Mouse (Mus musculus): ENCODE measurements around the gene Lama1. TPM values are rescaled to one million over a fixed set of nuclear protein-coding genes. Genes with fewer than 3 reads are reported as not detected.

The Lama1 gene
- total RNA-seq (2015; ENCODE audit: low replicate concordance) (not detected in 2 replicates), total RNA-seq (2017; ENCODE audit: low replicate concordance) (not detected in 2 replicates)

DNA sequence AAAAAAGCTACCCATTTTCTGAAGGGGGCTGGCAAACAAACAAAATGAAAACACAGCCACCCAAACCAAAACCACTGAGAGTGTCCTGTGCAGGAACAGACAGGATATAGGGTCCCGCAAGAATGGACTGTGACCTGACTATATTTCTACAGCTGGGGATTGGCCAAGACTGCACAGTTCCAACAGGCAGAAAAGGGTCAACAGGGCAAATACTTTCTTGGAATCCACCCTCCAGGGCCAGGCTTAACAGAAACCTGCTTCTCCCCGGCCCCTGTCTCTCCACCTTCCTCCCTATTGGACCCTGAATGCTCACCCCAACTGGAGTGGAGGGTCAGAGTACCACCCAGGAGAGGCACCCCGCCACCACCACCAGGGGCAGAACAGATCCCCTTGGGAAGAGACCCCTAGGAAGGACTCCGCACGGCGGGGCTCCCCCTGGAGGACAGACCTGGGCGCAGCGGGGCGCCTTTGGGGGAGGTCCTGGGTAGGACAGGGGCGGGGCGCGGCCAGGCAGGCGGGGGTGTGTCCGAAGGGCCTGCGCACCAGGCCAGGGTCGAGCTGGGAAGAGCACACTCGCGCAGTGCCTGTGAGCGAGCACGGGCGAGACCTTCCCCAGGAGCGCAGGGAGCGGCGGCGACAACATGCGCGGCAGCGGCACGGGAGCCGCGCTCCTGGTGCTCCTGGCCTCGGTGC is at the start of gene Lama1:
Lama1 (plus strand) TSS at position 566 of the 693 bp plus-strand sequence.
- ATAC-seq (replicated peaks; ENCODE audit: low FRiP score, poor library complexity, severe bottlenecking) = no peak

DNA sequence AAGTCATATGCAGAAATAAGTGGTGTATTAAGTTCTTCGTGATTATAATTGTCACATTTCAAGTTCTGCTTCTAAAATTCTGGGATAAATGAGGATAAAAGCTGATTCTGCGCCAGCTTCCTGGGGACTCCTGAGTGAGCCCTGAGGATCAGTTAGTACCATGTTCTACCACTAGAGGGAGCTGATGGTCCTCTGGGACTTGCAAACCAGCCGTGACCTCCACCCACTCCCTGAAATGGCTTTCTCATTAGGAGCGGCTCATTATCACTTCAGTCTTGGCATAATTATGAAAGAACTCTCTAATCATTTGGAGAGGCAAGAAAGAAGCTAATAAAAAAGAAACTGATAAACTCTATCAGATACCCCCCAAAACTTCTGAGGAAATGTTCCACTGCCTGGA is 45.6 kb upstream of the Lama1 start:
- ATAC-seq (replicated peaks; ENCODE audit: low FRiP score, poor library complexity, severe bottlenecking) = no peak

DNA sequence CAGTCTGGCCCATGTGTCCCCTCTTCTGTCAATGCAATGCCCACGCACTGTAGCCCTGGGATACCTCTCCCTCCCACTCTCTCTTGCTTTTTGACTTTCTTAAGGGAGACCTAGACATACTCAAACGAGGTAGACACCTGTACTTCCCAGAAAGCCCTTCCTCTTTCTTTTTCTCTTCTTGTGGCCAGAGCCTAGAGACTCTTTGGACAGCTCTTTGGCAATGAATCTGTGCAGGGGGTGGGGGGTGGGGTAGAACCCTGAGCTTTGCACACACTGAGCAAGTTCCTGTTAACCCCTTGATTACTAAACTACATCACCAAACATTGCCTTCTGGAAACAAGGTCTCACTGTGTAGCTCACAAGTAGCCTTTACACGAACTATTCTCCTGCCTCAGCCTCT is 32.8 kb upstream of the Lama1 start:
- ATAC-seq (replicated peaks; ENCODE audit: low FRiP score, poor library complexity, severe bottlenecking) = no peak

DNA sequence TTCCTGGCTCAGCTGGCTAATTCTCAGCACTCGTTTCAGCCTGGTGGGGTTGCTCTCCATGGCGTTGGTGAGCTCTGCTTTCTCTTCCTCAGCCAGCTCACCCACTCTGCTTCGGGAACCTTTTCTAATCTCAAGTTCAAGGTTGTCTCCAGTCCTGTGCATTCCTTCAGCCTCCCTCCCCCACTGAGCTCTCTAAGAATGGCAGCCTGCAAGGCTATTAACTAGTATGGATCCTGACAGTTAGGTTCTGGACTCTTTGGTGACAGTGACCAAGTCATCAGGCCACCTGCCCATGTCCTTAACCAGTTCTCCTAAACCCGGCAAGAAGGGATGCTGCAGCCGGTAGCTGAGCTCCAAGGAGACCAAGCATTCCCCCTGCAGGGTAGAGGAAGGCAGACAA is 30.1 kb upstream of the Lama1 start:
- ATAC-seq (replicated peaks; ENCODE audit: low FRiP score, poor library complexity, severe bottlenecking) = no peak

DNA sequence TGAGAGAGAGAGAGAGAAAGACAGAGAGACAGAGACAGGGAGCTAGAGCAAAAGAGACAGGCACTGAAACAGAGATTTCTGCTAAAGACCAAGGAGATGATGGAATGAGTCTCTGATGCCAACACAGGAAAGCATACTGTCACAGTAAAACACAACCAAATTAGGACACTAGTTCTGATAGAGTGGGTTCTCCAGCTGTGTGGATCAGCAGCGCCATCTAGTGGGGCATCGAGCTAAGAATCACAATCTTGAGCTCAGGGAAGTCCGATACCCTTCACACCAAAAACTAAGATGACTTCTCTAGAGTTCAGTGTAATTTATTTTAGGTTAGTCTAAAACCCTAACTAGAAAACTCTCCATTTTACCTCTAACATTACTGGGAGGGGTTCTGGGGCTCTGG is 29.1 kb upstream of the Lama1 start:
- no peak for ATAC-seq (replicated peaks; ENCODE audit: low FRiP score, poor library complexity, severe bottlenecking)

DNA sequence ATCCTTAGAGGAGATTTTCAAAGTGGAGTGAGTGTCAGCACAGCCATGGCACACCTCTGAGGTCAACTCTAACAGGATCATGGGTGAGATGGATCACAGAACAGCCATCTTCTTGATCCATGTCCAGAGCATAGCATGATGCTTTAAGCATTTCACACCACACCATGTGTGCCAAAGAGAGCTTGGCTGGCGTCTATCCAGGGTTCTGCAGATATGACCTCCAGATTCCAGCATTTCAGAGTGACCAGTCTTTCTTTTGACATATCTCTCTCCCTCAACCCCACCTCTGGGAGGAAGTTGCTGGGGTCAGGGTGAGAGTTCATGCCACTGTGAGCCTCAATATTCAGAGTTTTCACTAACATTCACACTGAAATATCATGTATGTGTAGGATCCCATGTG is 18.5 kb upstream of the Lama1 start:
- no peak for ATAC-seq (replicated peaks; ENCODE audit: low FRiP score, poor library complexity, severe bottlenecking)

DNA sequence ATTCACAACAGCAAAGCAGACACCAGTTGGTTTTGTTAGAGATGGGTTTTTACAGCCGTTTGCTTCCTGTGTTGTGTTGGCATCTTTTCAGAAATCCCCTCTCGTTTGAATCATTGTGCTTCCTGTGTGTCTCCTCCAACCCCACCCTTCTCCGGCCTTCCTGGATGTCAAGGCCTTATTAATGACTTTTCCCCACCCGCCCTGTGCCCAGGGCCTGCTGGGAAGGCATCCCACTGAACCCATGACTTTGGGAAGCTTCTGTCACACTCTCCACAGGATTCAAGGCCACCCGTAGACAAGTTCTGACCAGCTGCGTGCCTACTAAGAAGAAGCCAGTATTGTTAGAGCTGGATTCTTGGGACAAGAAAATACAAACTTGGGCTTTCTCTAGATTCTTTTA is 16.0 kb upstream of the Lama1 start:
- ATAC-seq (replicated peaks; ENCODE audit: low FRiP score, poor library complexity, severe bottlenecking) = no peak

DNA sequence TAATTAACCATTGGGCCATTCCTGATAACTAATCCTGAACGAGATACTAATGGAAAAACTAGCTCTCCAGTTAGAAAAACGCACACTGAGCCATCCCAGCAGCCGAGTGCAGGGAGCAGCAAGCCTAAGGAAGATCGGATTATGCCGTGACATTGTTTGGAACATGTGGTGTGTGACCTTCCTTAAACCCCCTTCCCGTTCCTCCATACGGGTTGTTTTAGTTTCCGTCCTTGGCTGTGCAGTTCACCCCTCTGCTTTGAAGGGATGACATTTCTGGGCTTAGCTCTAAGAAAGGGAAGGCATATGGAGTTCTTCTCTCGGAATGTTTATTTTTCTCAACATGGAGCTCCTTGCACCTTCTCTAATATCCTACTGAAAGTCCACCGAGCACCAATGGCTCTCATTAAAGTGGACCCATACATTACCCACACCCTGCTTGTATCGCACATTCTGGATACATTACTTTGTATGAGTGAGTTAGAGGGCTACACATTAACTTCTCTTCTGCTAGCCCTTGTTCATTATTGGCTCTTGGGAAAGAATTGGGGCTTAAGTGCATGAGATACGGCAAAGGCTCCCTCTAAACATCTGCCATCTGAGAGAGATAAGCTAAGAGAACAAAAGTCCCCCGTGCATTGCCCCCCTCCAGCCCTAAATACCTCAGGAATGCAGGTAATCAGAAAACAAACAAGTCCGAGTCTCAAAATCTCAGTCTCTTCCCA is 11.9 kb upstream of the Lama1 start:
- ATAC-seq (replicated peaks; ENCODE audit: low FRiP score, poor library complexity, severe bottlenecking) = no peak

DNA sequence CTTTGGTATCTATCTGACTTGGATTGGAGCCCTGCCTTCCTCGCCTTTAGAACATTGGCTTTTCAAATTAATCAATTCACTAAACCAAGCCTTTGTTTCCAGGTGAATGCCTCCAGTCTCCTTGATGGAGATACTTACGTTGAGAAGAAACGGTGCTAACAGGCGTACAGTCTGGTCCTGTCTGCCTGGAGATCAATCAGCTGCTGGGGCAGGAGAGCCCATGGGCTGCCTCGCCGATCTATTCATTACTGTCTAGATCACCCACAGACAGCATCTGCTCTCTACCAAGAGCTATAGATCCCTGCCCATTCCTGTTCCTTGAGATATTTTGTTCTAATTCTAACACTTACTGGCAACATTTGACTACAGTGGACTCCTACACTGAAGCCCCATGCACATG is 9.6 kb upstream of the Lama1 start:
- no peak for ATAC-seq (replicated peaks; ENCODE audit: low FRiP score, poor library complexity, severe bottlenecking)

DNA sequence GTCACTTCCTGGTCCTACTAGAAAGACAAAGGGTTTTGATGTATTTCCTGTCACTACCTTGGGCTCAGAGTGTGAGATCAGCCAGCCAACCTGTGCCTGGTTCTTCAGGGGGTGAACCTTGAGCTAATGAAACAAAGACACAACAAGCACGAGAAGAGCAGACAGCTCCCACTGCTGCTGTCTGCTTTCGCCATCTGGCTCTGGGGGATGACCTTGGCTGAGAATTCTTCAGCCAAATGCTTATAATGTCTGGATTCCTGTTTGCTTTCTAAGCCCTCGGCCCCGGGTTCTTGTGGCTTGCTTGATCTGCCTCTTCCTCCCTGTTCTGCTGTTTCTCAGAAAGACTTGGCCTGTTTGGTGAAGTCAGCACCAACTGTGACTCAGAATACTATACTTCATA is 6.4 kb upstream of the Lama1 start:
- ATAC-seq (replicated peaks; ENCODE audit: low FRiP score, poor library complexity, severe bottlenecking) = no peak

DNA sequence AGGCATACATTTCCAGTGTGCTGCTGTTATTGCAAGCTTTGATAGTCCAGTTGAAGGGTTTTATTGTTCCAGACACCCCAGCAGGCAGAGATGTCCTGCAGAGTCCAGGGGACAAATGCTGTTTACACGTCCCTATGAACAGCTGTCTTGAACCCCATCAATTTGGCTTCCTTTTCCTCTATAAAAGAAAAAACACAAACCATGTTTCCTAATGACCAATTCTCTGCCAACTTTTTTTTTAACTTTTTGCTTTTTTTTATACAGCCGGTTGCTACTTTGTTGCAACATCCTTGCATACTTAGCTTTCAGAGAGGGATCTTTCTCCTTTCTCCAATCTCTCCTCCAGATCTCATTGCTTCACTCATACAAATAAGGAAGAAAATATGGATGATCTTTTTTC is 4.4 kb upstream of the Lama1 start:
- no peak for ATAC-seq (replicated peaks; ENCODE audit: low FRiP score, poor library complexity, severe bottlenecking)

DNA sequence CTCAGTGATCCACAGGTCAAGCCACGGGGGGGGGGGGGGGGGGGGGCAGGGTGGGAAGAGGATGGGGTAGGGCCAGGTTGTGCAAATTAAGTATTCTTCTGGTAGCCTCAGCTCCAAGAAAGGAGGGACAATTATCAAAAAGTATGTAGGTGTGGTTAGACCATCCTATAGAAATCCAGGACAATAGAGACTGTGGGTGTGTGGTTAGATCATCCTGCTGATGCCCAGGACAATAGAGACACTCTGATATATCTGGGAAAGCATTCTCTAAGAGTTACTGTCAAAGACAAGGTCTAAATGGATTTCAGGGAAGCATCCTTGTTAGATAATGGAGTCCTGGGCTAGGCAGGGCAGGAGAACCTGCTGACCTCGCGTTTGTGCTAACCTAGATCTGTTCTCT is 3.2 kb upstream of the Lama1 start:
- ATAC-seq (replicated peaks; ENCODE audit: low FRiP score, poor library complexity, severe bottlenecking) = no peak

DNA sequence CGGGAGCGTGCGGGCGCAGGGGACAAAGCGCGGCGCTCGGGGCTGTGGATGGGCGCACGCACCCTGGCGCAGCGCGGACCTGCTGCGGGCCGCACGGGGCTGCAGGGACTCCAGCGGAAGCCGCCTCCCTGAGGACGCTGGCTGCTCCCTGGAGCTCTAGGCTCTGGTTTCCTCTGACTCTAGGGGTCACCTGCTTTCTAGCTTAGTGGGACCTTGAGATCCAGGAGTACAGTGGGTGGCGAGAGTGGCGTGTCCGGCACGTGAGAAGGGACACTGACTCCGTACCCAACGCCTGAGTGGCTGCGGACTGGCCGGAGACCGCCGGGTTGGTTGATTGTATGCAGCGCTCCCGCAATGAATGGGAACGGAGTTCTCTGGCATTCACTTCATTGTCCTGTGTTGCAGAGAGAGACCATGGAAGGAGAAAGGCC is 417 bp downstream of the Lama1 start:
- ATAC-seq (replicated peaks; ENCODE audit: low FRiP score, poor library complexity, severe bottlenecking) = no peak

DNA sequence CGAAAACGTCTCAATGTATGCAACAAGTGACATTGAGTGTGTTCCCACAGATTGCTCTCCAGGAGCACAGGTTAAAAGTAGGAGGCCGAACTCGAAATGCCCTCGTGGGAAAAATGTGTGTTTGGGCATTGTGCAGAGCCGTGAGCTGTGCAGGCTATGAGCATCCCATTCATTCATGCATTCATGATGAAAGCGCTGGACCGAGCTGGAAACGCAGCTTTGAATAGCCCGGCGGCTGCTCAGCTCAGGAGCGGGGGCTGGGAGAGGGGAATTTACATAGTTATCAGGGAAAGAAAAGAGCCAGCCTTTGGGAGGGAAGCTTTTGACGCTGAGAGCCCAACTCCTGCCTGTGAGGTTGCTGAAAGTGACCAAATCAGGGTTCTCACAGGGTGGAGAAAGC is 1.2 kb downstream of the Lama1 start:
- ATAC-seq (replicated peaks; ENCODE audit: low FRiP score, poor library complexity, severe bottlenecking) = no peak

DNA sequence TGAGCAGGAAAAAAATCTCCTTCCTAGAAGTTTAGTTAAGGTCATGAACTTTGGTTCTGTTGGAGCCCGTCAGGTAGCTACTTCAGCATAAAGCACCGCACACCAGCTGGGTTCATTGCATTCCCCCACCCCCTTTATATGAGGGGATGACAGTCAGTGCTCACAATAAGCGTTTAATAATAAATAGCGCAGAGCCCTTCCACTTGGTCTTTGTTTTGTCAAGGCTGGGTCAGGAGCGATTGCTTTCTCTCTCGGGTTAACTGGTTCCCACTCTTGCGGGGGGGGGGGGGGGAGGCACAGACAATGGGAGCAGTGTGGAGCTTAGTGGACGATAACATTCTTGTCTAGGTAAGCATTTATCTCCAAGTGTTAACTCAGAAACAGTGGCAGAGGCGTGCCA is 4.7 kb downstream of the Lama1 start:
- no peak for ATAC-seq (replicated peaks; ENCODE audit: low FRiP score, poor library complexity, severe bottlenecking)

DNA sequence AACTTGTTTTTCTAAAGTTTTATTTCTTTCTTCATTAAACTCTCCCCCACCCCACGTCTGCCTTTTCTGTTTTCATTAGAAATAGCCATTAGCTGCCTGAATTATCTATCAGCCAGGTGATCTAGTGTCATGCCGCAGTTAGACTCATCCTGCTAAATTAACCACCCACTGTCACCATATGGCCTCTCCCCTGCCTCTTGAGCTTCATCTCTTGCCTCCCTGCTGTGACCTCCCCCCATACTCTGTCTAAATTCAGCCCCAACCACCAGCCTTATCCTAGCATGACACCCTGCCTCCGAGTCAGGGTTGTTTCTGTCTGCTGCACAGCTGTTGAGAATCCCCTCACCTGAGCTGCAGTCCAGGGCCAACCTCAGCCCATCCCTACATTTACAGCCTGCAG is 5.9 kb downstream of the Lama1 start:
- ATAC-seq (replicated peaks; ENCODE audit: low FRiP score, poor library complexity, severe bottlenecking) = no peak

DNA sequence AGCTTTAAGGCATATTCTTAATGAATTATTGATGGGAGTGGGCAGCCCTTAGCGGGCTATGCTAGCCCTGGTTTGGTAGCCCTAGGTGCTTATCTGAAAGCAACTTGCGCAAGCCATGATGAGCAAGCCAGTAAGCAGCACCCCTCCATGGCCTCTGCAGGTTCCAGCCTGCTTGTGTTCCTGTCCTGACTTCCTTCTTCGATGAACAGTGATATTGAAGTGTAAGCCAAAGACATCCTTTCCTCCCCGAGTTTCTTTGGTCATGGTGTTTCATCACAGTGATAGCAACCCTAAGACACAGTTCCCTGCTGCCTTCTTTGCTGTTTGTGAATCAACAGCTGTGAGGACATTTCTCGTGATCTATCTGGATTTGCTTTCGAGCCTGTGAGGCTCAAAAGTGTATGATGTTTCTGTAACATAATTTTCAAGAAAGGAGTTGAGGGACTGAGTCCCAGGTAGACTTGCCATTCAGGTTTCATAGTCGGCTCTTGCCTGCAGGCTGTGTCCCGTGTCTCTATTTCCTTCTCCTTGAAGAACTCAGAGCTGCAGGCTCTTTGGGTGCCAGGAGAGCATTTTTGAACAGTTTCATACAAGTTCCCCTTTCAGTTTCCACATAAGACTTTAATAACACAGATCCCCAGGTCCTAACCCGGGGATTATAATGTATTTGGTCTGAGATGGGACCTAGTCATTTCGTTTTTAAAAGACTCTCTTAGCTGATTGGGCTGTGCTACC is 8.1 kb downstream of the Lama1 start:
- ATAC-seq (replicated peaks; ENCODE audit: low FRiP score, poor library complexity, severe bottlenecking) = no peak

DNA sequence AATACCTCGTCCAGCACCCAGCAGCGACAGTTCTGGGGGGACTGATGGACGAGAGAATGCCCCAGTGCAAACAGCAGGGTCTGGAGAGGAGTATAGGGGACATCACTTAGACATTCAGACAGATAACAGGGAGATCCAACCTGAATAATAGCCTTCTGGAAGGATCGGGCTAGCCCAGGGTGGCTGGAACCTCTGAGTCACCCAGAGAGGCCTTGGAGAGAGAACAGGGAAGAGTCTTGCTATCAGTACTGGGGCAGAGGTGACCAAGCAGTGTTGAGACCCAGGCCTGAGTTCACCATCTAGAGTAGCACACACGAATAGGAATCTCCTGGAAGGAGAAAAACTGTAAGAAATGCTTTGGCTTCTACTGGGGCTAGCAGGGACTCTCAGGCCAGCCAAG is 9.3 kb downstream of the Lama1 start:
- no peak for ATAC-seq (replicated peaks; ENCODE audit: low FRiP score, poor library complexity, severe bottlenecking)

DNA sequence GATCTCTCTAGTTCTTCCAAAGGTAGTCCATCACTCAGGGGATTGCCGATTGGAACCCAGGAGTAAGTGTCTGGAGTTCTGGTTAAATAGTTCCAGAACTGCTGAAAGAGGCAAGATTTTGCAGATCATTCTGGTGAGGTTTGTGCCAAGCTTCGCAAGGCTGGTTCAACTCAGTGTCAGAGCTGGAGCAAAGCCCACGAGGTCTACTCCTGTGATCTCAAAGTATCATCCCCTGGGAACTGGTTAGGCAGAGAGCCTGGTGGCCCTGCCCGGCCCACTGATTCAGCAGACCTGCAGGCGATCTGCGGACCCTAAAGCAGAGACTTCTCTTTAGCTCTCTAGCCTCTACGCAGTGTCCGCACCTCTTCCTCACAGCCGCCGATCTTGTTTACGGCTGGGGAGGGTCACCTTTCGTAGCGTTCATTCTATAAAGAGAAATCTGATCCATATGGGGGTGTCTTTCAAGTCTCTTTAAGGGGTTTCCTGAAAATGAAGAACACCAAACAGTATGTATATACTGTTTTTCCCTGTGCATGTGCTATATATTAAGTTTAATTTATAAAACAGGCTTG is 10.8 kb downstream of the Lama1 start:
- ATAC-seq (replicated peaks; ENCODE audit: low FRiP score, poor library complexity, severe bottlenecking) = no peak

DNA sequence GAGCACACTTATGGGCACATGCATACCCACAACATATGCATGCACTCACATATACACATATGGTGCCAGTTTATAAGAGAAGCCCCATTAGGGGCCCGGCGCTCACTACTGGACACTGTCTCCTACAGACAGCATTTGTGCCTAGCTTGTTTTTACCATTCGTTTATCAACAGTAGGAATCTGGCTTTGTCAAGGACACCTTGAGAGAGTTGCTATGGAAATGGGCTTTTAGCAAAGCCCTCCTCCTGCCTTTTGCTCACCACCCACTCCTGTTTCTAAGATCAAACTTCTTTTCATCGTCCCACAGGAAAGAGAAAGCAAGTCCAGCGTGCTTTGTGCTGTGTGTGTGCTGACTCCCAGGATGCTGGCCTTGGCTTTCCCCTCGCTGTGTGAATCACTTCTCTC is 13.3 kb downstream of the Lama1 start:
- no peak for ATAC-seq (replicated peaks; ENCODE audit: low FRiP score, poor library complexity, severe bottlenecking)

DNA sequence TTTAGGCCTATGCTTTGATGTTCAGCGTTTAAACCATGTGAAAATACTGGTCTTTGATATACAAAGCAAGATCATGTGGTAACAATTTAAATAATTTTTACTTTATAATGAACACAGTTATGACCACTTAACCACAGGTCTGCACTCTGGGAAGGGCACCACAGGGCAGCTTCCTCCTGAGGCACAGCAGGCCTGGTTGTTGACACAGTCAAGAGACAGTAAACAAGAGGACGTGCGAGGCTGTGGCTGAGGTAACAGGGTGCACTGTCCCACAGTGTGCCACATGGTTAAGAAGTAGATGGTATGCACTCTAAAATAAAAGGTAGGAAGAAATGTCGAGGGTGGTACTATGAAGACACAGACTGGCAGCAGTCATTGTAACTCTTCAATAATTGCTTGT is 14.3 kb downstream of the Lama1 start:
- no peak for ATAC-seq (replicated peaks; ENCODE audit: low FRiP score, poor library complexity, severe bottlenecking)

All from erythroid progenitor cell, adult 5-6 weeks (primary cell).